Mouse (Mus musculus): ENCODE data around the gene Clrn3.
A peak's percentile ranks its signal among the peaks of the same experiment; 100 is the strongest.
"Not testable (repeated sequence)": the region's sequence is repeated elsewhere in the genome, so short reads cannot be mapped to it uniquely, and the experiment has no call there.

Clrn3 gene

DNA sequence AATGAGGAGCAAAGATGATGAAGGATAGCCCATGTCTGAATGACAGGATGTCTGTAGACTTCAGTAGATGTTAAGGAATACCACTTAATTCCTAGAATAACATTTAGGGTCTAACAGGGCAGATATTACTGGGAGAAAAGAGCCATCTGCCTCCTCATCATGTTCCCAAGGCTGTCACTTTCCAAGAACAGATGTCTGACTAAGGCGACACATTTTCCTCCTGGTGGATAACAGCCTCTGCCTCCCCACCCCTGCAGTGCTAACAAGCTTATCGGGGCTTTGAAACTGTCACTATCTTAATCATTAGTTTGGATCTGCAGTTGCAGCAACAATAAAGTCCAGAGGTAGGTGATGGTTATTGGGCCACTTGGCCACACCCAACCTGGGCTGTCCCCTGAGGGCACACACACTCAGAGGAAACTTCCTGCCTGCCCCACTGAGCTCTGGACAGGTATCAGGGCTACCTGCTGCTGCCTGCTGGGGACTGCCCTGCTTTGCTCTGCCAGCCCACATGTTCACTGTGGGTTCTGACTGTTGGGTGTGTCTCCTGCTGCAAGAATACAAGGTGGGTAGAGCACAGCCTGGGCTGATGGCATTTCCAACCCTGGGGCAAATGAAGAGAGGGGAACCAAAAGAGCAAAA is 6.2 kb upstream of the Clrn3 start:
- no peak for DNase-seq

DNA sequence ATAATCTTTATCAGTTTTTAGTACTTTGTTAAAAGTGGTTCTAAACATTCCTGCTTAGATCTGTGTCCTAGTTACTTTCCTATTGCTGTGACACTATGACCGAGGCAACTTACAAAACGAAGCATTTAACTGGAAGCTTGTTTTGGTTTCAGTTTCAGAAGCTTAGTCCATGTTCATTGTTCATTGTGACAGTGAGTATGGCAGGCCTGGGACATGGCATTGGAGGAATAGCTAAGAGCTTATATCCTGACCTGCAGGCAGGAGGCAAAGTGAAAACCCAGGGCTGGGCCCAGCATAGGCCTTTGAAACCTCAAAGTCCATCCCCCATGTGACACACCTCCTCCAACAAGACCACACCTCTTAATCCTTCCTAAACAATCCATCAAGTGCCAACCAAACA is 614 bp upstream of the Clrn3 start:
- no peak for DNase-seq

DNA sequence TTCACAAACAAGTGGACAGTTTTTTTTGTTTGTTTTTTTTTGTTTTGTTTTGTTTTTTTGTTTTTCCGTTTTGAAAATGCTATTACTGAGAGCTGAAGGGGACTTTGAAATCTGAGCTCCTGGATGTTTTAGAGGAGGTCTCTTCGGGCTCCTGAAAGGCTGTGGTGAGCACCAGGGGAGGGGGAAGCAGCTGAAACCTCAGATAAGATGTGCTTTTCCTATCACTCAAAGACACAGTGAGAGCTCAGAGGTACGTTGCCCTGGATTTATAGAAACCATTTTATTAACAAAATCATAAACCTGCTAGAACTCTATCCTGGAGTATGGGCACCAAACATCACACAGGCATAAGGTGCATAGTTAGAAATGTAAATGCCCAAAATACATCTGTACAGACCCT is 1.3 kb downstream of the Clrn3 start:
- no peak for DNase-seq

DNA sequence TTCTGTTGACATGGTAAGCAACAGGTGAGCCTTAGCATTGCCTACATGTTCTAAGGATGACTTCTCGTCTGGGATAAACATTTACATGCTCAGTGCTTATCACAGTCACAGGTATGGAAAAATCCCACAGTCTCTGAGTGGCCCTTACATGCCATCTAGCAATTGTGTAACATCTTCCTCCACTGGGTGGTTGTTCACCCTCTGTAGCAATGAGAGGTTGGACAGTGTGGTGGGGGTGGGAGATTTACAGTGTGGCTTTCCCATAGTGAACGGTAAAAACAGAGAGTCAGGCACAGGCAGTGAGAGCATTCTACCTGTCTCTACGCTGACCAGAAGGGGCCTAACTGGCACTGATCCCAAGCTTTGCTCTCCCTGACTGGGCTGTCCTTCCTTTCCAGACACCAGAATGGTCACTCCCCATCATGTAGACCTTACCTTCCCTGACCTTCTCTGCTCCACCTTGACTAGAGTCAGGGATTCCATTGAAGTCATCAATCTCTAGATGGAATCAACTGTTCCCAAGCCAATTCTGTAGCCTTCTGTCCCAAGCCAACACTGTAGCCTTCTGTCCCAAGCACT is 1.8 kb downstream of the Clrn3 start:
- peak; percentile 18 for DNase-seq

DNA sequence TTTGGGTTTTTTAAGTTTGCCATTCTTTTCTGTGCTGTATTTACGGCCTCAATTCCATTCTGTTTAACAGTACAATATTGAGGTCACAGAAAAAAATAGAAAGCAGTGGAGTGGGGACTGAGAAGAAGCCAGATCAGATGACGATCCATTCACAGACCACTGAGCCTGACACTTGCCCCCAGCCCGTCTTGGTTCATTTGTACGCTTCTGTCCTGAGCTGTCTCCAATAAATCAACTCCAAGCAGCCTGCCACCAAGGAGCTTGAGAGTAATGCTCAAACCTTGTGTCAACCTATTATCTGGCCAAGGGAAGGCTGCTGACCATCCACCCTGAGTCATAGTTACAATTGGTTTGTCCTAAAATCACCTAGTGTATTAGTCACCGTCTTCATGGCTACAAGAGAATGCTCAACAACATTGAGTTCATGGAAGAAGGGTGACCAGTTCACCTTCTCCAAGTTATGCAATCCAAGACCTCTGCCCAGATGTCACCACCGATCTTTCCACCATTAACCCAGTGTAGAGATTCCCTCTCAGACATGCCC is 4.0 kb downstream of the Clrn3 start:
- no peak for DNase-seq

DNA sequence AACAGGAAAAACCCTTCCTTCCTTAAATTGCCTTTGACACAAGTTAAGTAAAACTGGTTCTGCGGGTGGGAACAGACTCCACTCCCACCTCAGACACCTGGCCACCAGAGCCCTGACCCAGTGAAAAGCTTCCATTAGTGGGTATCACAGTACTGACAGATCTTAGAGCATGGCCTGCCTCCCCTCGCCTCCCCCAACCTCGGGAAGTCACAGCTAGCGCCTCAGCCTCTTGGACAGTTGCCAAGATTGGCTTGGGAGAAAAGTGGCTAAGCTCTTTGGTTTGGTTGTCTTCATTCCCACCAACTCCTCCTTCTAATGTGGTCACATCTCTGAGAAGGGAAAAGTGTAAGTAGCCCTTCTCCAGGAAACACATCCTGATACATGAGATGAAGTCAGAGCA is 4.5 kb downstream of the Clrn3 start:
- peak; percentile 39 for DNase-seq

DNA sequence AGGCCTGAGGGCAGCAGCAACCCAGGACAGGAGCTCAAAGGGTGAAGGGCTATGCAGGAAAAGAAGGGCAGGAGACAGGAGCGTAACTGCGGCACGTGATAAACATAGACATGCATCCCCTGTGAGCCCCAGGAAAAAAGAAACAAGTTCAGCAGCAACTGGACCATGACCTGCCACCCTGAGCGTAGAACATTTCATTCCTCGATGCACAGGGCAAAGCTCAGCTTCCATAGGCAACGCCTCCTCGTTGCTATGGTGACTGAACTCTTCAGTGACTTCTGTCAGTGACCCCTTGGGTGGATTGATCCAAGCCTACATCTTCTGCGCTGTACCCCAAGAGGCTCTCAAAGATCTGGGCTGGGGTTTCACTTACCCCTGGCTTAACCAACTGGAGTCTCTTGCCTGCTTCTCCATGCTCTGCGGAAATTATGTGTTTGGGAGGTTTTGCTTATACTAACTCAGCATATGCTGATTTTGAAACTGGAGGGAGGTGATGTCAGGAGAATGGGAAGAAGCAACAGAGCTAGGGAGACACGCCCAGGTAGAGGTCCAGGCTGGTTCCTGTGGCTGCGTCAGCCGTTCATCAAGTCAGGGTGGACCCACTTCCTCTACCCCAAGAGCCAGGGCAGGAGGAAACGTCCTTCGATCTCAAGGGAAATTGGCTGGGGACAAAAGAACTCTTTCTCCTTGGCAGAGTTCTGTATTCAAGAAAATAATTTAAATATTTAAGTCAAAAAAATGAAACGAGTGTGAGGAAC is 6.5 kb downstream of the Clrn3 start:
- DNase-seq: peak; percentile 87

DNA sequence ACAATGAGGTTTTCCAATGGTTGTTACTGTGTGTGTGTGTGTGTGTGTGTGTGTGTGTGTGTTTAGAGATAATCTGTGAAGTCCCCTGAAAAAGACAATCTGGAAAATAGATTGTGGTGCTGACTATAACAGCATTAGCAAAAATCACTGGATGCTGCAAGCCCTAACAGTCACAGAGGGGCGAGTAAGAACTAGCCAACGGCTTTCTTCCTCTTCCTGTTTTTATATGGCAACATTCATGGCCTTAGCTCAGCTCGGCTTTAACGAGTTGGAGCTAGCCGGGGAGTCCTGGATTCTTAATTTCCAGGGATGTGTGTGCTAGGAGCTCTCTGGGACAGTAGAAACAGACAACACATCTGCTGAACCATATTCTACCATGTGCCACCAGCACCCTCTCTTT is 8.2 kb downstream of the Clrn3 start:
- DNase-seq: no peak

DNA sequence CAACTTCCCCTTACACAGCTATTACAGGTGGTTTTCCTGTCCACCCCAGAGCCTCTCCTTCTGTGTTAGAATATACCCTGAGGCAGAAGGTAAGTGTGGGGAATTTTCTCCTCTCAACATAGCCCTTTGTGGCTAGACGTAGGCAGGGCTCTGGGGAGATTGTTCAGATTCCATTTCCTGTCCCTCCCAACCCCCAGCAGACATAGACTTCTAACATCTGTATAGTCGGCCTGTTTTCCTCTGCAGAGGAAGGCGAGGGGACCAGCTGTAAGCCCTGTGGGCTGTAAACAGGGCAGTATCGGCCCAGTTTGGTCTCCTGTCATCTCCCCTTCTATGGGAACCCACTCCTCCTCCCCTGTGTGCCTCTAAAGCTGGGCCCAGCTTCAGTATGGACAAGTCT is 11.3 kb downstream of the Clrn3 start:
- DNase-seq: no peak

DNA sequence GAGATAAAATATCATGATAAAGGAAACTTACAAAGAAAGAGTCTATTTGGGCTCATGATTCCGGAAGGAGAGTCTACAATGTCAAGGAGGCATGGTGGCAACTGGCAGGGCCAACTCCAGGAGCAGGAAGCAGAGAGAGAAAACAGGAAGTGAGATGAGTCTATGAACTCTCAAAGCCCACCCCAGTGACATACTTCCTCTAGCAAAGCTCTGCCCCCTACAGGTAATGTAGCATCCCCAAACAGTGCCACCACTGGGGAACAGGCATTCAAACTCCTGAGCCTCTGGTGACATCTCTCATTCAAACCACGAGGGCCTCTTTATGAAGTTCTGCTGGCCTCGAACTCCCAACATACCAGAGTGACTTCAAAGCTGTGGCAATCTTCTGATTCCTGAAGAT is 16.7 kb downstream of the Clrn3 start:
- DNase-seq: no peak

DNA sequence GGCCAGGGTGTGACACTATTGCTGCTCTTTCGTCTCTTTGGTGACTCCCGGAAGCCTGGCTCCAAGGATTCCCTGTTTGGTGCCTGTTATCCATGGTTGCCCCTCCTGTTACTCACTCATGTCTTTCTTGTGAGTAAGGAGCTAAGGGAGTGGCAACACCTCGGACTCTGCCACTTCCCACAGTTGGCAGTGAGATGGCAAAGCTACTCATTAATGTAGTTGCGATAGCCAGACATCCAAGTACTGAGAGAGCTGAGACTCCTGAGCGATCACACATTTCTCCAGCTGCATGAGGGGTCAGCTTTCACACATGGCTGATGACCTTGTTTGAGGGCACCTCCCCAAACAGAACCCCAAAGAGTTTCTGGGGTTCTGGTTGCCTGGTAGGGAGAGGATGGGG is 18.0 kb downstream of the Clrn3 start:
- DNase-seq: peak; percentile 36

DNA sequence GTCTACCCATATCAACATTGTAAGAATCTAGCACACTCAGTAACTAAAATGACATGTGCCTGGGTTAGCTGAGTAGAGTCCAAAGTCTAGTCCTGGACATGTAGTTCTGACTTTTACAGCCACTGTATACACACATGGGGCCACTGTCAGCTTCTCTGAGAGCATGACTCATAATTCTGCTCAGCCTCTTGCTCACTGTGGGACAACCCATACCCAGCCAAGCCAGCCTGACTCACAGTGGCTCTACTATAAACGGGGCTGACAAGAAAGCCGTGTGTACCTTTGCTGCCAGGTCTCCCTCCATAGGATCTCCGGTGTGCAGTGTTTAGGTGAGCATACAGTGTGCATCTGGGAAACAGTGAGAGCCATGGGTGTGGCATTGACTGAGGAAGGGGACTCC is 19.2 kb downstream of the Clrn3 start:
- DNase-seq: no peak

DNA sequence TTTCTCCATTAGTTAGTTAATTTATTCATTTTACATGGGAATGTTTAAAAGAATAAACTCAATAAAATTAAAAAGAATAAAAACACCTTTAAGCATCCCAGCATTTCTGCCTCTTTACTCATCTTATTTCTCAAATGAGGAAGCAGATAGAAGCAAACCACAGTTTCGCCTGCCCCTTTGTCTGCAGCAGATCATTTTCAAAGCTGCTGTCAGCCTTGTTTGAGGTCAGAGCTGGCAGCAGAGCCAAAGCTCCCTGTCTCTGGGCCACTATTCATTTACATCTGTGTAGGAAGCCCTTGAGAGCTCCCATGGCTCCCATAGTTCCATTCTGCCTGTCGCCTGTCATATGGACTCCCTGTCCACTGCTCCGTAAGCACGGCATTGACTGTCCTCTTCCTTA is 19.9 kb downstream of the Clrn3 start:
- DNase-seq: no peak

DNA sequence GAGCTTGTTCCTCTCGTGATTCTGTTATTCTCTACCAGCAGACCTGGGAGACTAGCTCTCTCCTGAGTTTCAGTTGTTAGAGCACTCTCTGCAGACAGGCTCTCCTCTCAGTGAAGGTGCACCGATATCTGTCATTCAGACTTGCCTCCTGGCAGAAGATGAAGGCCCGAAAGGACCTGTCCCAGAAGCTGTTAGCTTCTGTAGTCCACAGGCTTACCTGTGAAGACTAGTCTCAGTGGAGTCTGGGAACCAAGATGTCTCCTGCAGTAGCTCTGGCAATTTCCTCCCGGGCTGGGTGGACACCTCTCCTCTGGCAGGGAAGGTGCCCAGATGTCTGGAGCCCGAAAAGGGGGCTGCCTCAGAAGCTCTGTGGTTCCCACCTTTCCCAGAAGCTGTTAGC is 21.9 kb downstream of the Clrn3 start:
- not testable (repeated sequence) for DNase-seq

DNA sequence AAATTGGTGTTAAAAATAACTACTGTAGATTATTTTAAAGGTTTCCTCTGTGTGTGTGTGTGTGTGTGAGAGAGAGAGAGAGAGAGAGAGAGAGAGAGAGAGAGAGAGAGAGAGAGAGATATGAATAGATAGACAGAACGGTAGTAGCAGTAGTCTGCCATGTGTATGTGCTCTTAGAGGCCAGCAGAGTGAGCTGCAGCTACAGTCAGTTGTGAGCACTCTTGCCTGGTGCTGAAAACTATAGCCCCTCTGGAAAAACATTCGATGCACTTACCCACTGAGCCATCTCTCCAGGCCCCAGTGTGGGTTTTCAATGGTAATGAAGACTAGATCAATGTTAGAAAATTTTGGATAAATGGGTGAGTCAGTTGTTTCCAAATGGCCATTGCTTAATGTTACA is 29.1 kb downstream of the Clrn3 start:
- no peak for DNase-seq

DNA sequence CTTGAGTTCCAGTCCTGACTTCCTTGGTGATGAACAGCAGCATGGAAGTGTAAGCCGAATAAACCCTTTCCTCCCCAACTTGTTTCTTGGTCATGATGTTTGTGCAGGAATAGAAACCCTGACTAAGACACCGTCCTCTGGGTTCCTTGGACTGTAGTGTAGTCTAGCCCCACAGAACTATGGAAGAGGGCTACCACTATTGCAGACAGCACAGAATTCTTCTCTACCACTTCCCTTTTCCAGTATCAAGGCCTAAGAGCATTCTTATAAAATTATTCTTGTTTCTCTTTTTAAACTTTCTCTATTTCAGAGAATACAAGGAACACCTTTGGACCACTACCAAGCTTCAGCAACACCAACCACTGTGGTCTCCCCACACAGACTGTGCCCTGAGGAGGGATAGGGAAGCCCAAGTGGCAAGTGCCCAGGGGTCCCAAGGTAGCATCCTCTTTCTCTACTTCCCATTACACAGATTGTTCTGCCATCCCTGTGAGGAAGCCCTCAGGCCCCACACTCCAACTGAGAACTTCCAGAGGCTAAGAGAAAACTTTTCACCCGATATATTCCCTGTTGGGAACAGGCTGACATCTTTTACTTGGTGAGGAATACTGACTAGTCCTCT is 29.8 kb downstream of the Clrn3 start:
- no peak for DNase-seq

DNA sequence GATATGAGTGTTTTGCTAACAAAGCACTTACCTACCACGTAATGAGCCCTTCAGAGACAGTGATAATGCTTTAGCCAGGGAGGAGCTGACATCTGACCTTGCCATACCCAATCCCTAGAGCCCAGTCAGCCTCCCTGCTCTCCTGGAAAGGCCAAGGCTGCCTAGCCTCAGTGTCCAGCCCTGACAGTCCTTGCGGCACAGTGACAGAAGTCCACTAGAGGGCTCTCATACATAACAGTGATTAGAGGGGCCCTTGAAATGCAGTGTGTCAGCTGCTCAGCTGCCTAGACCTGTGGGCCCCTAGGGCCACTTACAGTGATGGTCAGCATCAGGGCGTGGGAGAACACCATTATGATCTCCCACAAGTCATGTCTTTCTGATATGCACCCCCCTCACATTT is 33.2 kb downstream of the Clrn3 start:
- peak; percentile 14 for DNase-seq

DNA sequence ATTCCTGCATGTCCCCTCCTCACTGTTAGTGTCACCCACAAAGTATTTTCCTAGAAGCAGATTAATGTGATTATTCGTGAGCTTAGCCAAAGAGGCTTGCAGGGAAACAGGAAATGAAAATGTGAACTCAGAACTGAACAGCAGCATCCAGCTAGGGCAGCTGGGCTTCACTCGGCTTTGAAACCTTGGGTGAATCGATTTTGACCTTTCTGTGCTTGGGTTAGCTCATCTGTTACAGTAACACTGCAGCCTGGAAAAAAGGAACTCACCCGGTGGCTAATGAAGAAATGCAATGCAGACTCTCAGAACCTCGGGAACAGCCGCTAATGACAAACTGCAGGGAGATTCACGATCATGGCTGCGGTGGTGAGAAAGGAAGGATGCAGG is 38.0 kb downstream of the Clrn3 start:
- DNase-seq: no peak

DNA sequence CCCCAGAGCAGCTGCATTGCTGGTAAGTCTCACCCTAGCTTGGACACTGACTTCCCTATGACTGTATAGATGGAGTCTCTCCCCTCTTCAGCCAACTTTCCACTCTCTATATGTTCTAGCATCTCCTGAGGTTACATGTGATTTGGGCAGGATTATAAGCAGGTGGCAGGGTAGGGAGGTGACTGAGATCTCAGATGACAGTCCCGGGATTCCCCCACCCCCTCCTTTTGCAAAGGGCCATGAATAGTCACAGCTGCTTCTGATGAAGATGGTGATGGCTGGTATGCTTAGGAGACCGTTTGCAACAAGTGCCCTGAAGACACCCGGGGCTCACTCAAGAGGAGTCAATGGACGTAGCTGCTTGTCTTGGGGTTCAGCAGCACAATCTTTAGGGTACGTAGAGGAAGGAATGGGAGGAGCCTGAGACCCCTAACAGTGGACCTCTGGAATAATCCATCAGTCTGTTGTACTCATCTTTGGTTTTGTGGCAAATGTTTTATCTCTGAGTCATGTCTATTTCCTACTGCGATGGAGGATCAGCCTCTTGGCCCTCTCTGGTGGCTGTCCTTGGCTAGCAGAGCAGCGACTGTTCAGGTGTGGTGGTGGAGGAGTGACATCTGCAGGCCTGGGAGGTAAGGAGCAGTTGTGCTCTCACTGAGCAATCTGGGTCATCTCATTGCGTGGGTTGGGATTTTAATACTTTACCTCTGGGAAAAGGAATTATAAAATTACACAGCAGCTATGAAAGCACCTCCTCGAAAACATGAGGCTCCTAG is 38.5 kb downstream of the Clrn3 start:
- DNase-seq: no peak

DNA sequence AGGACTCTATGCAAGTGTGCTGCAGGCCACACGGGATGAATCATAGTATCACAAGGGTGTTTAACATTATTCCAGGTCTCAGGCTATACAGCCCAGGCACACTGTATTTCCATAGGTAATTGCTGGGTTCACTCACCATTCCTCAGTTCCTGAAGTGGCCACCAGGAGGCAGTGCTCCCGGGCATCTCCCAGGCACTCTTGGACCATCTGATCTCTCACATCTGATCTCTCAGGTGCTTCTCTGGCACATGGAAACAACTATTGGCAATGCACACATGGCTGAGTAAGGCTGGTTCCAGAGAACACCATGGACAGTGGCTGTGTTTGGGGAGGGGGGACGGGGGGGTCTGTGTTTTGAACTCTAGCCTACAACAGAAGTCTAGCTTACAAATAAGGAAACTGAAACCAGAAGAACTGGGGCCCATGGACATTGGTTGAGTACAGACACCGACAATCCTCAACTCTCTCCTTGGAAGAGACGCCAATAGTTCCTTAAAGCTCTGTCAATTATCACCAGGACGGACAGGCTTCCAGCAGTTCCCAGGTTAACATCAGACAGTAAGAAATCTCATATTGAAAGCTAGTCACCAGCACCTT is 40.1 kb downstream of the Clrn3 start:
- no peak for DNase-seq

DNA sequence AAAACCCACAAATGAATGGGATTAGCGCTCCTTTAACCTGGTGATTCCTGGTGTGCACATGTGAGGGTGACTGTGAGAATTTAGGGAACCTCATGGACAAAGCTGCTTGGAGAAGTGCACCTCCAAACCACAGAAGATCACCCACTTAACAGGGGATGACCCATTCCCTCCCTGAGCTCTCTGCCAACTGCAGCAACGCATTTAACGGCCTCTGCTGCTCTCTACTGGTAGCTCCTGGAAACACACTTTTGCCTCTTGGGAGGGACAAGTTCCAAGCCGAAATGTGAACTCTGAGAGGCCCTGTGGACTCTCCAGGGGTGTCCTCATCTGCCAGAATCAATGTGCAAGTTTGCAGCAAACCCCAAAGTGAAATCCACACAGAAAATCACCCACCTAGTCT is 41.0 kb downstream of the Clrn3 start:
- DNase-seq: peak; percentile 65

DNA sequence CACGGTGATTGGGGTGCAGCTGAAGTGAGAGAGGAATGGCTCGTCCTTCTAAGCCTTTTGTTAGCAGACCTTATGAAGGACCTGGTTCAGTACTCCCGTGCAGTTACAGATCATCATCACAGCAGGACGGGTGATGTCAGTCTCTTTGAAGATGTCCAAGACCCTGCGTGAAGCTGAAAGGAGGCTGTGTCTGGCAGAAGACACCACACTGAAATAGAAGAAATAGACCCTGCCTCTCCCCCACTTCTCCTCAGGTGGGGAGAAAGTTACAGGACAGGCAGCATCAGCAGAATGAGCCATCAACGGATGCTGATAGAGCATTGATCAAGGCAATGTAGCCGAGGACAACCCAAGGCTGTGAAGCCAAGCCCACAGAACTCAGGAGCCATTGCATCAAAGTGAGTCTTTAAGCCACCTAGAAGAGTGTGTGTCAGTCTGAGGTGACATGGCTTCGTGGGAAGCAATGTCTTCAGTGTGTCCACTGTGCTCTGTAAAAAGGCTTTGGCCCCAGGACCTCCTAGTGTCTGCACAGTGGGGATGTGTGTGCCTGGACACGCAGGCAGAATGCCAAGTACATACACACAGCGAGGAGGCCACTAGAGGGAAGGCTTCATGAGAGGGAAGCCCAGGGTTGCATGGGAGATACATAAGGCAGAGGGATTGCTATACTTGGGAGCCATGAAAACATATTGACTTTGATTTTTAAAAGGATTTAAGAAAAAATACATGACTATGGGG is 41.6 kb downstream of the Clrn3 start:
- no peak for DNase-seq
